Mouse (Mus musculus) heart, postnatal 0 days (tissue): ENCODE measurements around the gene Lta. TPM values are rescaled to one million over a fixed set of nuclear protein-coding genes. Genes with fewer than 3 reads are reported as not detected.

ENCODE experiments used
- ATAC-seq: fragments of 200-750 bp; cut with Nextera tagmentation; 2 replicates; pipeline ENCODE4 v1.8.0; 2017; ENCODE audit warnings: low read depth, moderate number of reproducible peaks, moderate library complexity; ENCODE audit not compliant: insufficient read depth
- DNase-seq: peaks from one replicate; pipeline ENCODE4 v3.0.0-alpha.2; 2016; ENCODE audit warnings: low spot score
- H3K27ac ChIP-seq: fragments of 300-500 bp; sonication (generic); 2 replicates; pipeline ENCODE4 v1.5.1; 2014; ENCODE audit warnings: low read depth, mild to moderate bottlenecking
- H3K27me3 ChIP-seq: fragments of 300-500 bp; sonication (generic); 2 replicates; pipeline ENCODE4 v1.6.1; 2014; ENCODE audit warnings: low read length, mixed read lengths; ENCODE audit not compliant: control insufficient read depth, insufficient read depth
- H3K36me3 ChIP-seq: fragments of 300-500 bp; sonication (generic); replicated peaks from 2 replicates; pipeline ENCODE4 v1.6.1; 2014; ENCODE audit warnings: low read length, mixed read lengths; ENCODE audit not compliant: control insufficient read depth, insufficient read depth
- H3K4me1 ChIP-seq: fragments of 300-500 bp; sonication (generic); 2 replicates; pipeline ENCODE4 v1.6.1; 2014; ENCODE audit warnings: antibody characterized with exemption; ENCODE audit not compliant: control insufficient read depth, insufficient read depth
- H3K4me2 ChIP-seq: fragments of 300-500 bp; sonication (generic); 2 replicates; pipeline ENCODE4 v1.6.1; 2014; ENCODE audit warnings: low read depth, mild to moderate bottlenecking, low read length, moderate library complexity
- H3K4me3 ChIP-seq: fragments of 300-500 bp; sonication (generic); 2 replicates; pipeline ENCODE4 v1.5.1; 2014; ENCODE audit warnings: low read depth, low read length
- H3K9ac ChIP-seq: fragments of 300-500 bp; sonication (generic); replicated peaks from 2 replicates; pipeline ENCODE4 v1.6.1; 2014; ENCODE audit warnings: low read depth, low read length, mixed read lengths
- H3K9me3 ChIP-seq: fragments of 300-500 bp; sonication (generic); replicated peaks from 2 replicates; pipeline ENCODE4 v1.6.1; 2016; ENCODE audit warnings: low read length; ENCODE audit not compliant: control insufficient read depth
- CTCF ChIP-seq: IDR thresholded peaks from 2 replicates; pipeline ENCODE4 v1.5.1; 2016; ENCODE audit warnings: antibody characterized with exemption, control low read depth, low read depth
- EP300 ChIP-seq: IDR thresholded peaks from 2 replicates; pipeline ENCODE4 v1.6.1; 2016; ENCODE audit warnings: antibody characterized with exemption, low read depth
- WGBS: fragments of 180-500 bp; shearing (Covaris S2); extraction: QIAGEN DNeasy Blood & Tissue Kit; methylation state at CpG from one replicate; pipeline ENCODE4 v1.1.7; 2014; 5-methylcytosine and 5-hydroxymethylcytosine counted together
- polyA plus RNA-seq: library from polyadenylated mRNA; unstranded; fragments of >200 nt; fragmentation: Nextera tagmentation; extraction: Ambion mirVana; gene quantifications from 2 replicates; pipeline ENCODE4 v1.2.1, GENCODE M21; 2015
- total RNA-seq: library from RNA; depleted of rRNA; stranded (reverse); fragments of >200 nt; gene quantifications from 2 replicates; pipeline ENCODE4 v1.2.3, GENCODE M21; 2014; ENCODE audit warnings: low replicate concordance

The Lta gene
- total and polyA plus RNA-seq, 2 experiments from 2014 or later = not detected

DNA sequence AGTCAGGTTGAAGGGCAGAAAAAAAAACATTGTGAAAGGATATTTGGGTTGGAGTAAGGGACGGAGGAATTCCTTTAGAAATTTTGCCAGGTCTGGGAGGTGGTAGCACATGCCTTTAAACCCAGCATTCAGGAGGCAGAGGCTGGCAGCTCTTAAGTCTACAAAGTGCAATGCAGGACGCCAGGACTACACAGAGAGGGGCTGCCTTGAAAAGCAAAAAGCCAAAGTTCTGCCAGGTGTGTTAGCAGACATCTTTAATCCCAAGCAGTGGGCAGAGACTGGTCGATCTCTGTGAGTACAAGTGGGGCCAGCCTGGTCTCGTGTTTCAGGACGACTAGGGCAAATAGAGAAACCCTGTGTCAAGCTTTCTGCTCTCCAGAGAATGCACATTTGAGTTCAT, 46.8 kb upstream of the Lta start:
- H3K9ac ChIP-seq = no peak overlapping the region
- peaks cover 70% of the 10 kb centered on the region for H3K36me3 ChIP-seq
- WGBS = 79% methylated on average over 5 of the region's 5 CpGs
- ATAC-seq (no peak), DNase-seq (no peak)
- no peak for TF ChIP-seq EP300
- no peak for TF ChIP-seq CTCF
- H3K4me1 ChIP-seq = no peaks in the 10 kb centered on the region
- H3K9me3 ChIP-seq = no peaks in the 10 kb centered on the region
- H3K4me3 ChIP-seq = no peak overlapping the region
- H3K4me2 ChIP-seq = no peak overlapping the region
- no peaks in the 10 kb centered on the region for H3K27me3 ChIP-seq
- no peak overlapping the region for H3K27ac ChIP-seq

- H3K9me3 ChIP-seq = no peaks in the 10 kb centered on the region
- TF ChIP-seq CTCF (no peak), EP300 (no peak)
- WGBS = 73% methylated on average over 15 of the region's 15 CpGs
Observed at GRCm38 (mm10) chr17:35251162-35251719, 46.1 kb upstream of the Lta start.

DNA sequence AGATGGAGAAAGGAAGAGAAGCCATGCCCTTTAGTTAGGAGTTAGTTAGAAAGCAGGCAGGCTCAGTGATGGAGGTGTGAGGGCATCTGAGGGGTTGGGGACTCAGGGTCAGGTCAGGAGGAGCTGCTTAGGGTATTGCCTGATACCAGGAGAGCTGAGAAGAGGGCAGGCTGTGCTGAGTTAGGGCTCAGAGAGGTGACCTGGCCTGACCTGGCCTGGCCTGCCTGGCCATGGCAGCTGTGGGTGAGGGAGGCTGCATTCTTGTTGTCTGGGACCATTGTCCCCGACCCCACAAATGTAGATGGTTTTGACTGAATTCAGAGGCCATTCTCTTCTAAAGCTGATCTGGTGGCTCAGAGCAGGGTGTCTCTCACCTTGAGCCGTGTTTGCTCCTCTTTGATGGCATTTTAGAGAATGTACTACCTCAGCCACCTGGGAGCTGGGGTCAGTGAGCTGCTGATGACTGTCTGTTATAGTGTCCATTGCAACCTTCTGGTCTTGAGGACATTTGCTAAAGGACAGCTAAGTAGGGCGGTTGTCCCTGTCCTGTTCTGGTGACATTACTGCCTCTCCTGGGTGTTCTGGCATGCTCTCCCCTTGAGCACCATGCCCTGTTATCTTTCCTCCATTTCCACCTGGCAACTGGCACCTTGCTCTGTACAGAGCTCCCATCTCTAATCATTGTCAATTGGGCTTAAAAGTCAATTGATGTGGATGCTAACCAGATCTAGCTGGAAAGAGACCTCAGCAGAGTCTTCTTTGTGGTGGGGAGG, 45.4 kb upstream of the Lta start:
- ATAC-seq (no peak), DNase-seq (no peak)
- H3K27ac ChIP-seq = no peak overlapping the region
- peaks cover 84% of the 10 kb centered on the region for H3K36me3 ChIP-seq
- H3K9me3 ChIP-seq = no peaks in the 10 kb centered on the region
- no peak overlapping the region for H3K4me3 ChIP-seq
- H3K4me2 ChIP-seq = no peak overlapping the region
- no peak for TF ChIP-seq CTCF
- no peak for TF ChIP-seq EP300
- no peaks in the 10 kb centered on the region for H3K4me1 ChIP-seq
- WGBS = 81% methylated on average over 3 of the region's 3 CpGs
- H3K9ac ChIP-seq = no peak overlapping the region
- H3K27me3 ChIP-seq = no peaks in the 10 kb centered on the region

More at GRCm38 (mm10) chr17:35251162-35251719, 46.1 kb upstream of the Lta start:
- ATAC-seq (no peak), DNase-seq (no peak)
- H3K4me1 ChIP-seq = no peaks in the 10 kb centered on the region
- no peak overlapping the region for H3K9ac ChIP-seq
- no peaks in the 10 kb centered on the region for H3K27me3 ChIP-seq
- H3K36me3 ChIP-seq = peaks cover 77% of the 10 kb centered on the region
- H3K4me2 ChIP-seq = no peak overlapping the region
- no peak overlapping the region for H3K27ac ChIP-seq
- no peak overlapping the region for H3K4me3 ChIP-seq

DNA sequence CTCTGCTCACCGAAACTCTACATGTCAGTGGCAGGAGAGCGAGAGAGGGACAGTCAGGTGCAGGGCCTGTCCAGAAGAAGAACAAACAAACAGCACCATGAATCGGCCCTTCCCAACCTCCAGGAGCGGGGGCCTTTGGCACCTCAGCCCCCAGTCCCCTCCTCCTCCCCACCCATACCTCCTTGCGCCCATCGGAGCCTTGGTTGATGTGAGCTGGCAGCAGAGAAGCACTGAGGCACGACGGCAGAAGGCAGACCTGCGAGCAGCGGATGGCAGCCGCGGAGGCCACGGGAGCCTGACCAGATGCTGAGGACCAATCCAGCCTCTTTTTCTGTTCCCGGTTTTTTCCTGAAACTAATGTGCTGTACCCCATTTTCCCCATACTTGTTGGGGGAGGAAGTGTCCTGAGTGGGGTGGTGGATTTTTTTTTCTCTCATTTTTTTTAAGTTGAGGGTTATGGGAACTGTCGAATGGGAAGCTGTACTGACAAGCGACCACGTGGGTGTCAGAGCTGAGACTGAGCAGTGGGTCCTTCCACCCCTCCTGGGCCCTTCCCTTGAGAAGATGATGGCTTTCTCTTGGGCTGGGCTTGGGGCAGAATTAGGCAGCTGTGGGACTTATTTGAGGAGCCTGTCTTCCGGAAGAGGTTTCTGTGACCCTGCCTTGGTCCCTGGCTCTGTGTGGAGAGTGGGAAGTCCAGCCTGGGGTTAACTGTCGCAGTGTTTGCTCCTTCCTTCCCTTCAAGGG, 44.5 kb upstream of the Lta start:
- WGBS = 90% methylated on average over 18 of the region's 19 CpGs

DNA sequence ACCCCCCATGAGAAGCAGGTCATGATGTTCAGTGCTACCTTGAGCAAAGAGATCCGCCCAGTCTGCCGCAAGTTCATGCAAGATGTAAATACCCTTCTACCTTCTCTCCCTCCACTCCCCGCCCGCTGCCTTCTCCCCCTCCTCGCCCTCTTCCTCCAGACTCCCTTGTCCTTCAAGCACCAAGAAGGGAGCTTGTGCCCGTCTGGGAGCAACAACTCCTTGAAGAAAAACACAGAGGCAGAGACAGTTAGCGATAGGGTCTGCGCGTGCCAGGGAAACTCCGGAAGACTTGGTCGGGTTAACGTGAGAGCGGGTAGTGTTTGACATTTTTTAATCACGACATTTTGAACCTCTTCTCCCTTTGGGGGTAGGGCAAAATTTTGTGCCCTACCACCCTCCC, 43.8 kb upstream of the Lta start:
- no peak for TF ChIP-seq CTCF
- no peak for TF ChIP-seq EP300
- 89% methylated on average over 14 of the region's 14 CpGs for WGBS
- H3K4me1 ChIP-seq = peaks cover 5% of the 10 kb centered on the region
- no peak overlapping the region for H3K4me3 ChIP-seq
- no peak overlapping the region for H3K9ac ChIP-seq
- DNase-seq = no peak
- ATAC-seq = no peak
- no peak overlapping the region for H3K27ac ChIP-seq
- H3K4me2 ChIP-seq = no peak overlapping the region
- H3K9me3 ChIP-seq = no peaks in the 10 kb centered on the region
- no peaks in the 10 kb centered on the region for H3K27me3 ChIP-seq
- peaks cover 100% of the 10 kb centered on the region for H3K36me3 ChIP-seq

More for the DNA sequence above, 44.5 kb upstream of the Lta start:
- no peak overlapping the region for H3K27ac ChIP-seq
- no peaks in the 10 kb centered on the region for H3K27me3 ChIP-seq
- H3K4me1 ChIP-seq = no peaks in the 10 kb centered on the region
- H3K36me3 ChIP-seq = peaks cover 94% of the 10 kb centered on the region
- TF ChIP-seq EP300 (no peak), CTCF (no peak)
- H3K4me2 ChIP-seq = no peak overlapping the region
- H3K9me3 ChIP-seq = no peaks in the 10 kb centered on the region
- no peak overlapping the region for H3K4me3 ChIP-seq
- ATAC-seq (no peak), DNase-seq (no peak)
- no peak overlapping the region for H3K9ac ChIP-seq
